Mouse (Mus musculus) heart, embryonic 14.5 days (tissue): Measurements from ENCODE around the gene Nrarp. TPM values are rescaled to one million over a fixed set of nuclear protein-coding genes. Genes with fewer than 3 reads are reported as not detected.

Experiments used
- ATAC-seq: fragments of 200-750 bp; cut with Nextera tagmentation; 2 replicates; pipeline ENCODE4 v1.8.0; 2017; ENCODE audit warnings: low read depth, moderate TSS enrichment; ENCODE audit not compliant: insufficient number of reproducible peaks, insufficient read depth, low FRiP score
- H3K27ac ChIP-seq, 2 experiments: fragments of 200-500 bp in 1 of 2; fragments of 300-500 bp in 1 of 2; sonication (generic) in 1 of 2; replicated peaks in 1 of 2; 2 replicates each; pipeline ENCODE4 v1.5.1; 2012 to 2014; ENCODE audit warnings: low read depth in 2 of 2, low read length in 2 of 2, control low read depth in 1 of 2, mild to moderate bottlenecking in 1 of 2, mixed read lengths in 1 of 2; ENCODE audit not compliant: control insufficient read depth in 1 of 2, insufficient read depth in 1 of 2
- H3K27me3 ChIP-seq: fragments of 300-500 bp; sonication (generic); 2 replicates; pipeline ENCODE4 v1.6.1; 2014; ENCODE audit warnings: mild to moderate bottlenecking, low read length, control low read depth; ENCODE audit not compliant: control insufficient read depth, insufficient read depth
- H3K36me3 ChIP-seq: fragments of 300-500 bp; sonication (generic); 2 replicates; pipeline ENCODE4 v1.6.1; 2014; ENCODE audit warnings: mild to moderate bottlenecking, control low read depth, low read length, mixed read lengths; ENCODE audit not compliant: control insufficient read depth, insufficient read depth
- H3K4me1 ChIP-seq, 2 experiments: fragments of 200-500 bp in 1 of 2; fragments of 300-500 bp in 1 of 2; sonication (generic) in 1 of 2; 2 replicates each; pipeline ENCODE4 v1.6.1; 2012 to 2014; ENCODE audit warnings: low read length in 2 of 2, control low read depth in 1 of 2, mixed read lengths in 1 of 2; ENCODE audit not compliant: control insufficient read depth in 2 of 2, insufficient read depth in 2 of 2
- H3K4me2 ChIP-seq: fragments of 300-500 bp; sonication (generic); 2 replicates; pipeline ENCODE4 v1.6.1; 2014; ENCODE audit warnings: mild to moderate bottlenecking, low read length
- H3K4me3 ChIP-seq, 2 experiments: fragments of 200-500 bp in 1 of 2; fragments of 300-500 bp in 1 of 2; sonication (generic) in 1 of 2; 2 replicates each; pipeline ENCODE4 v1.5.1; 2012 to 2014; ENCODE audit warnings: low read length in 2 of 2, mild to moderate bottlenecking in 2 of 2, control low read depth in 1 of 2, low read depth in 1 of 2, moderate library complexity in 1 of 2; ENCODE audit not compliant: control insufficient read depth in 1 of 2, insufficient read depth in 1 of 2
- H3K9ac ChIP-seq: fragments of 300-500 bp; sonication (generic); 2 replicates; pipeline ENCODE4 v1.6.1; 2014; ENCODE audit warnings: mild to moderate bottlenecking, low read length
- H3K9me3 ChIP-seq: fragments of 300-500 bp; sonication (generic); 2 replicates; pipeline ENCODE4 v1.6.1; 2016; ENCODE audit warnings: low read length, control low read depth; ENCODE audit not compliant: control insufficient read depth
- WGBS: fragments of 180-500 bp; shearing (Covaris S2); extraction: QIAGEN DNeasy Blood & Tissue Kit; methylation state at CpG from one replicate; pipeline ENCODE4 v1.1.7; 2014; 5-methylcytosine and 5-hydroxymethylcytosine counted together
- polyA plus RNA-seq: library from polyadenylated mRNA; unstranded; fragments of >200 nt; fragmentation: Nextera tagmentation; extraction: Ambion mirVana; gene quantifications from 2 replicates; pipeline ENCODE4 v1.2.1, GENCODE M21; 2014

The Nrarp gene
- polyA plus RNA-seq, 1 experiment from 2014 or later, result 13.9 TPM

GRCm38 (mm10) chr2:25174866-25175689 is 5.5 kb upstream of the Nrarp start:
- no peak overlapping the region for H3K4me2 ChIP-seq
- no peaks in the 10 kb centered on the region for H3K36me3 ChIP-seq
- no peak overlapping the region for H3K9ac ChIP-seq
- ATAC-seq, result no peak
- 59% methylated on average over 7 of the region's 7 CpGs for WGBS
- peaks cover 36% of the 10 kb centered on the region; the same call in 1 of the 2 replicates for H3K27me3 ChIP-seq
- no peaks in the 10 kb centered on the region for H3K9me3 ChIP-seq
- H3K4me3 ChIP-seq, result no peak overlapping the region
- H3K27ac ChIP-seq, result no peak overlapping the region
- H3K4me1 ChIP-seq, result peaks cover 27 to 30% of the 10 kb centered on the region in 2 experiments

DNA sequence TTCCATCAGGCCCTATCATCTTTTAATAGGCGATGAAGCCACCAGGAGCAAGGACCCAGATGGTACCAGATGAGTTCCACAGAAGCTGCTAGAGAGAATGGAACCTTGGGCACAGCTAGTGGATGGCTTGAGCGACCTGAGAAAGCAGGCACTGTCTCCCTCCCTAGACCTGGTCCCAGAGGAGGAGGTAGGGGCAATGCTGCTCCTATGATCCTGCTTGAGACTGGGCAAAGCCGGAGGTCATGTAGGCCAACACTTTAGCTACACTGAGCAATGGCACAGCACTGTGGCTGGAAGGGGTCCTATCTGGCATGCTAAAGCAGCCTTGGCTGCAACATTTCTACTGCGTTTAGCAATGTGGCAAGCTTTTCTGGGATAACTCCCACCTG is 4.9 kb upstream of the Nrarp start:
- no peak for ATAC-seq
- H3K9me3 ChIP-seq, result no peaks in the 10 kb centered on the region
- H3K27ac ChIP-seq, result no peak overlapping the region
- no peak overlapping the region for H3K4me2 ChIP-seq
- 70% methylated on average over 4 of the region's 4 CpGs for WGBS
- peaks cover 37% of the 10 kb centered on the region; the same call in 1 of the 2 replicates for H3K27me3 ChIP-seq
- H3K36me3 ChIP-seq, result no peaks in the 10 kb centered on the region
- H3K4me3 ChIP-seq, result no peak overlapping the region
- H3K9ac ChIP-seq, result no peak overlapping the region
- peaks cover 29 to 30% of the 10 kb centered on the region in 2 experiments for H3K4me1 ChIP-seq

- Histone ChIP-seq H3K4me3 (no peak overlapping the region), H3K4me1 (peaks cover 29 to 30% of the 10 kb centered on the region in 2 experiments), H3K27me3 (peaks cover 37% of the 10 kb centered on the region; the same call in 1 of the 2 replicates), H3K36me3 (no peaks in the 10 kb centered on the region), H3K9me3 (no peaks in the 10 kb centered on the region), H3K9ac (no peak overlapping the region; the same call in 1 of the 2 replicates), H3K27ac (peak overlapping the region in 1 of 2 experiments; percentile 61; a peak in 2 of 4 replicates), H3K4me2 (no peak overlapping the region)
- ATAC-seq, result no peak
- WGBS, result 34% methylated on average over 6 of the region's 6 CpGs
These were observed 4.0 kb upstream of the Nrarp start for GRCm38 (mm10) chr2:25176573-25176972.

DNA sequence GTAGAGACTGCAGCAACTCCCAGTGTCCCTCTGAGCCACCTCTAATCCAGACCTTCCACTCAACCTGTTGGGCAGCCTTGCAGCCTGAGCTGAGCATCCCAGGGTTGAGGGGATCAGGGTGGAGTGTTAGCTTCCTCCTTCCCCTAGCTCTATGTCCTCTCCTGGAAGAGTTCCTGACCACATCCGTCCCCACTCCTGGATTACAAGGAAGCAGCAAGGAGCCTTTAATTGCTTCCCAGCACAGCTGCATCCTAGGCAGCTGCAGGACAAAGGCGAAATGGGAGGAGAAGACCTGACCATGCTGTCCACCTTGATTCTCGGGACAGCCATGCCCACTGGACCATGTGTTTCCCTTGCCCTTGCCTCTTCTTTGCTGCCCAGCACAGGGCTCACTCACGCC is 3.5 kb upstream of the Nrarp start:
- Histone ChIP-seq H3K27ac (peak overlapping the region; percentile 42 to 61; a peak in 3 of 4 replicates), H3K9me3 (no peaks in the 10 kb centered on the region), H3K4me2 (0 out of 2 replicates have a peak overlapping the region, but pooled peaks have one; percentile 19), H3K36me3 (no peaks in the 10 kb centered on the region), H3K27me3 (peaks cover 37% of the 10 kb centered on the region; the same call in 1 of the 2 replicates), H3K4me3 (no peak overlapping the region), H3K9ac (no peak overlapping the region), H3K4me1 (peaks cover 29 to 30% of the 10 kb centered on the region in 2 experiments)
- WGBS, result 49% methylated on average over 4 of the region's 4 CpGs
- ATAC-seq, result no peak

- peak overlapping the region; percentile 19; the same call in 1 of the 2 replicates for H3K4me2 ChIP-seq
- H3K27me3 ChIP-seq, result peaks cover 37% of the 10 kb centered on the region; the same call in 1 of the 2 replicates
- no peaks in the 10 kb centered on the region for H3K9me3 ChIP-seq
- 14% methylated on average over 6 of the region's 6 CpGs for WGBS
- no peaks in the 10 kb centered on the region for H3K36me3 ChIP-seq
- H3K4me1 ChIP-seq, result peaks cover 29 to 33% of the 10 kb centered on the region in 2 experiments
- H3K4me3 ChIP-seq, result no peak overlapping the region
- H3K9ac ChIP-seq, result 0 out of 2 replicates have a peak overlapping the region, but pooled peaks have one; percentile 8
- H3K27ac ChIP-seq, result peak overlapping the region; percentile 42 to 61; a peak in 3 of 4 replicates
- no peak for ATAC-seq
These were observed 2.9 kb upstream of the Nrarp start for GRCm38 (mm10) chr2:25177685-25178084.

GRCm38 (mm10) chr2:25178285-25178972 is 2.1 kb upstream of the Nrarp start:
- H3K4me1 ChIP-seq, result peaks cover 29 to 35% of the 10 kb centered on the region in 2 experiments
- 0 out of 2 replicates have a peak overlapping the region, but pooled peaks have one; percentile 8 for H3K9ac ChIP-seq
- 24% methylated on average over 10 of the region's 10 CpGs for WGBS
- peak overlapping the region in 1 of 2 experiments; percentile 41; a peak in 1 of 4 replicates for H3K27ac ChIP-seq
- ATAC-seq, result no peak
- peaks cover 37% of the 10 kb centered on the region for H3K27me3 ChIP-seq
- H3K4me2 ChIP-seq, result peak overlapping the region; percentile 16
- H3K4me3 ChIP-seq, result no peak overlapping the region
- no peaks in the 10 kb centered on the region for H3K9me3 ChIP-seq
- no peaks in the 10 kb centered on the region; the same call in 1 of the 2 replicates for H3K36me3 ChIP-seq

GRCm38 (mm10) chr2:25179566-25180217 is 866 bp upstream of the Nrarp start:
- WGBS, result 56% methylated on average over 15 of the region's 15 CpGs
- Histone ChIP-seq H3K27ac (peak overlapping the region in 1 of 2 experiments; percentile 59; a peak in 2 of 4 replicates), H3K4me2 (peak overlapping the region; percentile 95), H3K9me3 (no peaks in the 10 kb centered on the region), H3K4me1 (peaks cover 29 to 35% of the 10 kb centered on the region in 2 experiments), H3K36me3 (no peaks in the 10 kb centered on the region; the same call in 1 of the 2 replicates), H3K9ac (peak overlapping the region; percentile 58; the same call in 1 of the 2 replicates), H3K4me3 (peak overlapping the region in 1 of 2 experiments; percentile 64; a peak in 2 of 4 replicates), H3K27me3 (peaks cover 48% of the 10 kb centered on the region)
- no peak for ATAC-seq
